ENCODE assay signal across 8 mouse cellular contexts in the genomic region with DNA sequence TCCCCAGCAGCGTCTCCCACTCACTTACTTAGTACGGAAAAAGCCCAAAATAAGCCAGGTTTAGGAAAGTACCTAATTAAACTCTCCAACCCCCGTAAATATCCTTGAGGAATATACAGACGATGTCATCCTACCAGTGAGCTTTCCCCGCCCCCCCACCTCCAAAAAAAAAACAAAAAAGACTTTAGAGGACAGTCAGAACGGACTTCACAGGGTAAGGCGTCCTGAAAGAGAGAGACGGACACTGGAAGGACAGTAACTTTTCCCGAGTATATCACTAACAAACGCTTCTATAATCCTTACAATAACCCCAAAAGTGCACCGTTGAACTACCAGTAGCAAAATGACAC. TPM values are rescaled to one million over a fixed set of nuclear protein-coding genes. Genes with fewer than 3 reads are reported as not detected.
A peak's percentile ranks its signal among the peaks of the same experiment; 100 is the strongest.
DNase-seq lines count a peak whose midpoint lies in the region; ATAC-seq and TF ChIP-seq lines count a peak whose summit lies in the region.

No protein-coding gene starts in this region.

- peak overlapping the region; percentile 72 for H3K4me3 ChIP-seq in layer of hippocampus, adult 2 months
- peak overlapping the region; percentile 59 for H3K4me3 ChIP-seq in embryonic facial prominence, embryonic 15.5 days (replicated peaks)
- peak overlapping the region; percentile 72 for H3K4me3 ChIP-seq in limb, embryonic 10.5 days
- peak overlapping the region; percentile 81 for H3K4me3 ChIP-seq in neural tube, embryonic 13.5 days

- H3K27me3 ChIP-seq in embryonic facial prominence, embryonic 15.5 days = no peaks in the 10 kb centered on the region
- H3K27me3 ChIP-seq in limb, embryonic 10.5 days (ENCODE audit: low read depth, poor library complexity, severe bottlenecking) = no peaks in the 10 kb centered on the region
- peaks cover 3% of the 10 kb centered on the region for H3K27me3 ChIP-seq in neural tube, embryonic 13.5 days

- DNase-seq in layer of hippocampus, adult 2 months (ENCODE audit: low spot score in 2 of 2) = no peak
- no peak for DNase-seq in layer of hippocampus, adult 18-20 months (ENCODE audit: low spot score in 2 of 2)
- no peak for DNase-seq in limb, embryonic 10.5 days (ENCODE audit: low spot score)
- DNase-seq in right cerebral cortex, postnatal 36 days (ENCODE audit: low spot score in 2 of 2) = no peak
- no peak for DNase-seq in right cerebral cortex, postnatal 4 days
- no peak for DNase-seq in left cerebral cortex, postnatal 25 days (ENCODE audit: low spot score in 2 of 2)

- no peak for ATAC-seq in embryonic facial prominence, embryonic 15.5 days (ENCODE audit: insufficient number of reproducible peaks, low FRiP score, low TSS enrichment, low read depth)
- peak; percentile 1; the same call in 1 of the 2 replicates for ATAC-seq in neural tube, embryonic 13.5 days (ENCODE audit: low read depth)

- H3K9me3 ChIP-seq in embryonic facial prominence, embryonic 15.5 days (replicated peaks) = no peaks in the 10 kb centered on the region
- H3K9me3 ChIP-seq in limb, embryonic 10.5 days (replicated peaks) = no peaks in the 10 kb centered on the region
- H3K9me3 ChIP-seq in neural tube, embryonic 13.5 days = no peaks in the 10 kb centered on the region

- H3K9ac ChIP-seq in embryonic facial prominence, embryonic 15.5 days = peak overlapping the region; percentile 34; the same call in 1 of the 2 replicates
- peak overlapping the region; percentile 61 for H3K9ac ChIP-seq in neural tube, embryonic 13.5 days

- WGBS in embryonic facial prominence, embryonic 15.5 days = 8% methylated on average over 11 of the region's 11 CpGs
- 9% methylated on average over 11 of the region's 11 CpGs for WGBS in limb, embryonic 10.5 days
- WGBS in neural tube, embryonic 13.5 days = 10% methylated on average over 11 of the region's 11 CpGs

- intact Hi-C loops in left cerebral cortex, postnatal 25 days (cut with DNase I) = no loop called here

- no peak; the same call in 1 of the 2 replicates for TF ChIP-seq CTCF in layer of hippocampus, adult 2 months (conservative IDR thresholded peaks at IDR 0.05)

- H3K4me2 ChIP-seq in embryonic facial prominence, embryonic 15.5 days (replicated peaks) = peak overlapping the region; percentile 68
- peak overlapping the region; percentile 93 for H3K4me2 ChIP-seq in neural tube, embryonic 13.5 days

- peaks cover 16% of the 10 kb centered on the region for H3K36me3 ChIP-seq in embryonic facial prominence, embryonic 15.5 days
- peaks cover 26% of the 10 kb centered on the region for H3K36me3 ChIP-seq in limb, embryonic 10.5 days
- H3K36me3 ChIP-seq in neural tube, embryonic 13.5 days = peaks cover 12% of the 10 kb centered on the region

- H3K27ac ChIP-seq in layer of hippocampus, adult 2 months = peak overlapping the region; percentile 89
- H3K27ac ChIP-seq in embryonic facial prominence, embryonic 15.5 days (replicated peaks) = peak overlapping the region; percentile 76
- H3K27ac ChIP-seq in limb, embryonic 10.5 days = peak overlapping the region; percentile 89
- H3K27ac ChIP-seq in neural tube, embryonic 13.5 days (replicated peaks) = no peak overlapping the region

- peaks cover 25% of the 10 kb centered on the region for H3K4me1 ChIP-seq in embryonic facial prominence, embryonic 15.5 days
- H3K4me1 ChIP-seq in limb, embryonic 10.5 days = peaks cover 25% of the 10 kb centered on the region
- peaks cover 24% of the 10 kb centered on the region for H3K4me1 ChIP-seq in neural tube, embryonic 13.5 days (replicated peaks)

RNA-seq across cellular contexts. Expression of a gene that starts 0.3 kb away (rescaled TPM):
- 10 to 100 TPM; 24.5 to 26.5 TPM for total RNA-seq in layer of hippocampus, adult 2 months (2021)
- total RNA-seq in layer of hippocampus, adult 18-20 months (2021) = 10 to 100 TPM; 19.2 to 23.6 TPM
- polyA plus RNA-seq in embryonic facial prominence, embryonic 15.5 days (2015; fragmentation: Nextera tagmentation; extraction: Ambion mirVana) = 61.2 and 63.0 TPM in 2 replicates
- 150 and 163 TPM in 2 replicates for polyA plus RNA-seq in limb, embryonic 10.5 days (2016; fragmentation: Nextera tagmentation; extraction: Ambion mirVana)
- polyA plus RNA-seq in neural tube, embryonic 13.5 days (2015; fragmentation: Nextera tagmentation; extraction: Ambion mirVana) = 31.3 and 36.8 TPM in 2 replicates
- 10 to 100 TPM; 14.0 to 16.6 TPM for total RNA-seq in left cerebral cortex, postnatal 25 days (2021)

RNA-seq across cellular contexts. Expression of a gene that starts 16.1 kb away (rescaled TPM):
- under 1 TPM; 0.32 to 0.49 TPM for total RNA-seq in layer of hippocampus, adult 2 months (2021)
- total RNA-seq in layer of hippocampus, adult 18-20 months (2021) = under 1 TPM; 0.41 to 0.45 TPM
- polyA plus RNA-seq in embryonic facial prominence, embryonic 15.5 days (2015; fragmentation: Nextera tagmentation; extraction: Ambion mirVana) = 35.4 and 35.8 TPM in 2 replicates
- 1.6 and 1.8 TPM in 2 replicates for polyA plus RNA-seq in limb, embryonic 10.5 days (2016; fragmentation: Nextera tagmentation; extraction: Ambion mirVana)
- polyA plus RNA-seq in neural tube, embryonic 13.5 days (2015; fragmentation: Nextera tagmentation; extraction: Ambion mirVana) = 0.47 and 0.69 TPM in 2 replicates
- total RNA-seq in left cerebral cortex, postnatal 25 days (2021) = under 1 TPM; 0.41 to 0.66 TPM

RNA-seq across cellular contexts. Expression of a gene that starts 19.4 kb away (rescaled TPM):
- 10 to 100 TPM; 61.0 to 70.2 TPM for total RNA-seq in layer of hippocampus, adult 2 months (2021)
- 10 to 100 TPM; 69.4 to 72.5 TPM for total RNA-seq in layer of hippocampus, adult 18-20 months (2021)
- 95.6 and 99.4 TPM in 2 replicates for polyA plus RNA-seq in embryonic facial prominence, embryonic 15.5 days (2015; fragmentation: Nextera tagmentation; extraction: Ambion mirVana)
- 123 and 135 TPM in 2 replicates for polyA plus RNA-seq in limb, embryonic 10.5 days (2016; fragmentation: Nextera tagmentation; extraction: Ambion mirVana)
- polyA plus RNA-seq in neural tube, embryonic 13.5 days (2015; fragmentation: Nextera tagmentation; extraction: Ambion mirVana) = 74.0 and 82.6 TPM in 2 replicates
- 10 to 100 TPM; 54.8 to 57.2 TPM for total RNA-seq in left cerebral cortex, postnatal 25 days (2021)

RNA-seq across cellular contexts. Expression of a gene that starts 25.0 kb away (rescaled TPM):
- 100 to 1,000 TPM; 433 to 437 TPM for total RNA-seq in layer of hippocampus, adult 2 months (2021)
- total RNA-seq in layer of hippocampus, adult 18-20 months (2021) = 100 to 1,000 TPM; 469 to 474 TPM
- polyA plus RNA-seq in embryonic facial prominence, embryonic 15.5 days (2015; fragmentation: Nextera tagmentation; extraction: Ambion mirVana) = 398 and 407 TPM in 2 replicates
- 351 and 381 TPM in 2 replicates for polyA plus RNA-seq in limb, embryonic 10.5 days (2016; fragmentation: Nextera tagmentation; extraction: Ambion mirVana)
- polyA plus RNA-seq in neural tube, embryonic 13.5 days (2015; fragmentation: Nextera tagmentation; extraction: Ambion mirVana) = 438 and 480 TPM in 2 replicates
- total RNA-seq in left cerebral cortex, postnatal 25 days (2021) = 100 to 1,000 TPM; 365 to 396 TPM

RNA-seq across cellular contexts. Expression of a gene that starts 54.9 kb away (rescaled TPM):
- 1 to 10 TPM; 1.7 to 2.1 TPM for total RNA-seq in layer of hippocampus, adult 2 months (2021)
- total RNA-seq in layer of hippocampus, adult 18-20 months (2021) = 1 to 10 TPM in 1 of 2 experiments, under 1 TPM in 1; 0.64 to 1.4 TPM
- 20.2 and 24.5 TPM in 2 replicates for polyA plus RNA-seq in embryonic facial prominence, embryonic 15.5 days (2015; fragmentation: Nextera tagmentation; extraction: Ambion mirVana)
- polyA plus RNA-seq in limb, embryonic 10.5 days (2016; fragmentation: Nextera tagmentation; extraction: Ambion mirVana) = 60.6 and 63.5 TPM in 2 replicates
- 5.6 and 7.5 TPM in 2 replicates for polyA plus RNA-seq in neural tube, embryonic 13.5 days (2015; fragmentation: Nextera tagmentation; extraction: Ambion mirVana)
- total RNA-seq in left cerebral cortex, postnatal 25 days (2021) = under 1 TPM; 0.60 to 0.76 TPM
